Mouse (Mus musculus) forebrain, embryonic 10.5 days (tissue): ENCODE results near the gene Tctex1d4. TPM values are rescaled to one million over a fixed set of nuclear protein-coding genes. Genes with fewer than 3 reads are reported as not detected.
A peak's percentile ranks its signal among the peaks of the same experiment; 100 is the strongest.

Experiments used
- DNase-seq: peaks from one replicate; pipeline ENCODE4 v3.0.0-alpha.2; 2017; ENCODE audit warnings: low spot score; ENCODE audit errors: extremely low spot score
- H3K27ac ChIP-seq: fragments of 300-500 bp; sonication (generic); 2 replicates; pipeline ENCODE4 v1.5.1; 2016; ENCODE audit warnings: mild to moderate bottlenecking
- H3K27me3 ChIP-seq: fragments of 300-500 bp; sonication (generic); 2 replicates; pipeline ENCODE4 v1.6.1; 2016; ENCODE audit warnings: mild to moderate bottlenecking; ENCODE audit not compliant: poor library complexity, severe bottlenecking
- H3K36me3 ChIP-seq: fragments of 300-500 bp; sonication (generic); replicated peaks from 2 replicates; pipeline ENCODE4 v1.6.1; 2016; ENCODE audit warnings: mild to moderate bottlenecking, moderate library complexity
- H3K4me1 ChIP-seq: fragments of 300-500 bp; sonication (generic); 2 replicates; pipeline ENCODE4 v1.6.1; 2016
- H3K4me3 ChIP-seq: fragments of 300-500 bp; sonication (generic); 2 replicates; pipeline ENCODE4 v1.5.1; 2016; ENCODE audit warnings: mild to moderate bottlenecking, moderate library complexity
- H3K9me3 ChIP-seq: fragments of 300-500 bp; sonication (generic); 2 replicates; pipeline ENCODE4 v1.6.1; 2016; ENCODE audit warnings: mild to moderate bottlenecking, moderate library complexity
- WGBS: fragments of 180-500 bp; shearing (Covaris S2); methylation state at CpG from one replicate; pipeline ENCODE4 v1.1.7; 2016; 5-methylcytosine and 5-hydroxymethylcytosine counted together
- polyA plus RNA-seq: library from polyadenylated mRNA; unstranded; fragments of >200 nt; fragmentation: Nextera tagmentation; extraction: Ambion mirVana; gene quantifications from 2 replicates; pipeline ENCODE4 v1.2.1, GENCODE M21; 2016

The Tctex1d4 gene
- polyA plus RNA-seq, 1 experiment from 2014 or later: not detected

DNA sequence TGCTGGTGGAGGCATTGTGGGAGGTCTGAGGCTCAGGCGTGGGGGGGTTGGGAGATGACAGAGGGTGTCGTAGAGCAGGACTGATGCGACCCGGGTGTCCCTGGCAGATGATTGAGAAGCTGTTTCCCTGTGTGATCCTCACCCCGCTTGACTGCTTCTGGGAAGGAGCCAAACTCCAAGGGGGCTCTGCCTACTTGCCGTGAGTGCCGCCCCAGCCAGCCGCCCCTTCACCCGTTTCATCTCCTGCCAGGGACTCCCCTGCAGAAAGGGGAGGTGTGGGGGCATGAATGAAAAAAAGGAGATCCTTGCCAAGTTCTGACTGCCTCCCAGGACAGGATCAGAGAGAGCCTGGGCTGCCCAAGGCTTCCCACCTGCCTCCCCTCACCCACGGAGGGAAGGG, 21.5 kb upstream of the Tctex1d4 start:
- Histone ChIP-seq H3K27ac (no peak overlapping the region), H3K36me3 (peaks cover 56% of the 10 kb centered on the region), H3K4me3 (no peak overlapping the region), H3K9me3 (no peaks in the 10 kb centered on the region), H3K4me1 (peaks cover 19% of the 10 kb centered on the region), H3K27me3 (peaks cover 4% of the 10 kb centered on the region; the same call in 1 of the 2 replicates)
- DNase-seq: no peak
- 85% methylated on average over 10 of the region's 10 CpGs for WGBS

DNA sequence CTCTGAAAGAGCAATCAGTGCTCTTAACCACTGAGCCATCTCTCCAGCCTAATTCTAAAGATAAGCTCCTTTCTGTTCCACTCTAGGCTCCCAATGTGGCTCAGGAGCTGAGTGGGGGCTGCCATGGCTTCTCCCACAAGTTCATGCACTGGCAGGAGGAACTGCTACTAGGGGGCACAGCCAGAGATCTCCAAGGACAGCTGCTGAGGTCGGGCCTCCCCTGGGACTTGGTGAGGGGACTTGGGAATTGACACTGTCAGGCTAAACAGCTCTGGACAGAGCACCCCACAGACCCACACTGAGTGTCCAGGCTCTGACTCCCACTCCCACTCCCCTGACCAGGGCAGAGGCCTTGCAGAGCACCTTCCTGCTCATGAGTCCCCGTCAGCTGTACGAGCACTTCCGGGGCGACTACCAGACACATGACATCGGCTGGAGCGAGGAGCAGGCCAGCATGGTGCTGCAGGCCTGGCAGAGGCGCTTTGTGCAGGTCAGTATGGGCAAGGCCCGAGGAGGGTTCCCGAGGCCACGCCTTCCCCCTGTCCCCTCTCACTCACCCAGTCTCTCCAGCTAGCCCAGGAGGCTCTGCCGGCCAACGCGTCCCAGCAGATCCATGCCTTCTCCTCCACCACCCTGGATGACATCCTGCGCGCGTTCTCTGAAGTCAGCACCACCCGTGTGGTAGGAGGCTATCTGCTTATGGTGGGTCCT, 18.6 kb upstream of the Tctex1d4 start:
- 90% methylated on average over 18 of the region's 18 CpGs for WGBS

DNA sequence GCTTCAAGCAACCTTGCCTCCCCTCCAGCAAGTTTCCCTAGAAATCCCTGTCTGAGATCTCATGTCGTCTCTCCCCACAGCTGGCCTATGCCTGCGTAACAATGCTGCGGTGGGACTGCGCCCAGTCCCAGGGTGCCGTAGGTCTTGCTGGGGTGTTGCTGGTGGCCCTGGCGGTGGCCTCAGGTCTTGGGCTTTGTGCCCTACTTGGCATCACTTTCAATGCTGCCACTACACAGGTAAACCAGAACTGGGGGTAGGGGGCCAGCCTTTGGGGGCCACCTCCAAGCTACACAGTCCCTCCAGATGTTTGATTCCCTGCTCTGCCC, 18.1 kb upstream of the Tctex1d4 start:
- WGBS: 95% methylated on average over 6 of the region's 6 CpGs
- no peak overlapping the region for H3K4me3 ChIP-seq
- H3K9me3 ChIP-seq: no peaks in the 10 kb centered on the region
- H3K36me3 ChIP-seq: peaks cover 80% of the 10 kb centered on the region
- H3K4me1 ChIP-seq: peaks cover 10% of the 10 kb centered on the region; the same call in 1 of the 2 replicates
- no peak for DNase-seq
- H3K27ac ChIP-seq: no peak overlapping the region
- H3K27me3 ChIP-seq: peaks cover 4% of the 10 kb centered on the region; the same call in 1 of the 2 replicates

More for the DNA sequence above, 18.6 kb upstream of the Tctex1d4 start:
- Histone ChIP-seq H3K4me3 (no peak overlapping the region), H3K36me3 (peaks cover 76% of the 10 kb centered on the region), H3K27me3 (peaks cover 4% of the 10 kb centered on the region; the same call in 1 of the 2 replicates), H3K9me3 (no peaks in the 10 kb centered on the region), H3K27ac (no peak overlapping the region), H3K4me1 (peaks cover 10% of the 10 kb centered on the region; the same call in 1 of the 2 replicates)
- DNase-seq: no peak

DNA sequence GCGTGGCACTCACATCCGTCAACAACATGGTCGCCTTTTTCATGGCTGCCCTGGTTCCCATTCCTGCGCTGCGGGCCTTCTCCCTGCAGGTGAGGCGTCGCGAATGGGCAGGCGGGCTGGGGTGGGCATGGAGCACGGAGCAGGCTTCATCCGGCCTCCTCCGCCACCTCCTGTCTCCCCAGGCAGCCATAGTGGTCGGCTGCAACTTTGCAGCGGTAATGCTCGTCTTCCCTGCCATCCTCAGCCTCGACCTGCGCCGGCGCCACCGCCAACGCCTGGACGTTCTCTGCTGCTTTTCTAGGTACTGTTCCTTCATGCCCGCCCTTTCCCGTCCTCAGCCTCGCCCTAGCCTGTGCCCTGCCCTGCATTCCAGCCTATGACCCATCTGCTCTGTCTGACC, 17.3 kb upstream of the Tctex1d4 start:
- no peak overlapping the region for H3K4me3 ChIP-seq

DNA sequence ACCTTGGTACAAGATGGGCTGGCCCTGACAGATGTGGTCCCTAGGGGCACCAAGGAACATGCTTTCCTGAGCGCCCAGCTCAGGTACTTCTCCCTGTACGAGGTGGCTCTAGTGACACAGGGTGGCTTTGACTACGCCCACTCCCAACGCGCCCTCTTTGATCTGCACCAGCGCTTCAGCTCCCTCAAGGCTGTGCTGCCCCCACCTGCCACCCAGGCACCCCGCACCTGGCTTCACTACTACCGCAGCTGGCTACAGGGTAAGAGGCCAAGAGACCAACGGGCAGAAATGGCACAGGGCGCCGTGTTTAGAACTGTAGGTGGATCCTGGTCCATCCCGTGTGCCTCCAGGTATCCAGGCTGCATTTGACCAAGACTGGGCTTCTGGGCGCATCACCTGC, 16.3 kb upstream of the Tctex1d4 start:
- no peaks in the 10 kb centered on the region for H3K9me3 ChIP-seq
- peaks cover 81% of the 10 kb centered on the region for H3K36me3 ChIP-seq
- WGBS: 91% methylated on average over 13 of the region's 13 CpGs
- no peak overlapping the region for H3K4me3 ChIP-seq
- peaks cover 6% of the 10 kb centered on the region; the same call in 1 of the 2 replicates for H3K4me1 ChIP-seq
- H3K27me3 ChIP-seq: no peaks in the 10 kb centered on the region
- no peak overlapping the region for H3K27ac ChIP-seq
- no peak for DNase-seq

More for the DNA sequence above, 17.3 kb upstream of the Tctex1d4 start:
- DNase-seq: no peak
- no peaks in the 10 kb centered on the region; the same call in 1 of the 2 replicates for H3K27me3 ChIP-seq
- WGBS: 95% methylated on average over 25 of the region's 25 CpGs
- H3K9me3 ChIP-seq: no peaks in the 10 kb centered on the region
- H3K4me1 ChIP-seq: peaks cover 10% of the 10 kb centered on the region; the same call in 1 of the 2 replicates
- peaks cover 82% of the 10 kb centered on the region for H3K36me3 ChIP-seq
- no peak overlapping the region for H3K27ac ChIP-seq

DNA sequence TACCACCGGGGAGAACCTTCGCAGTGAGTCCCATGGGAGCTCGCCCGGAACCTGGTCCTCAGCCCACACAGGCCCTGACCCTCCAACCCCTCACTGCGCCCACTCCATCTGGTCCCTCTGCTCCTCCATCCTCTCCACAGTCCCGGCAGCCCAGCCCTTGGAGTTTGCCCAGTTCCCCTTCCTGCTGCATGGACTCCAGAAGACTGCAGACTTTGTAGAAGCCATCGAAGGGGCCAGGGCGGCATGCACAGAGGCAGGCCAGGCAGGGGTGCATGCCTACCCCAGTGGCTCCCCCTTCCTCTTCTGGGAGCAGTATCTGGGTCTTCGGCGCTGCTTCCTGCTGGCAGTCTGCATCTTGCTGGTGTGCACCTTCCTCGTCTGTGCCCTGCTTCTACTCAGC, 15.6 kb upstream of the Tctex1d4 start:
- Histone ChIP-seq H3K4me1 (no peaks in the 10 kb centered on the region), H3K36me3 (peaks cover 78% of the 10 kb centered on the region), H3K9me3 (no peaks in the 10 kb centered on the region), H3K27ac (no peak overlapping the region), H3K27me3 (no peaks in the 10 kb centered on the region), H3K4me3 (no peak overlapping the region)
- DNase-seq: no peak
- 96% methylated on average over 11 of the region's 11 CpGs for WGBS

DNA sequence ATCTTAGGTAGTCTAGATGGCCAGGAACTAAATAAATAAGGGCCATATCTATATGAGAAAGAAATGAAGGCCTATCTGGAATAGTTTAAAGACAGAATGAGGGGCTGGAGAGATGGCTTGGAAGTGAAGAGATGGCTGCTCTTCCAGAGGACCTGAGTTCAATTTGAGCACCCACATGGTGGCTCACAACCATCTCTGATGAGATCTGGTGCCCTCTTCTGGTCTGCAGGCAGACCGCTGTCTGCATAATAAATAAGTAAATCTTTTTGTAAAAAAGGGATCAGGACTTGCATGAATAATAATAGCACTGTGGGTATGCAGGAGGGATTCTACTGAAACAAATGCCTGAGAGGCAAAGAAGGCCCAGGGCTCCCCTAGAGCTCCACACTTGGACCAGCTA, 13.4 kb upstream of the Tctex1d4 start:
- H3K4me3 ChIP-seq: no peak overlapping the region

DNA sequence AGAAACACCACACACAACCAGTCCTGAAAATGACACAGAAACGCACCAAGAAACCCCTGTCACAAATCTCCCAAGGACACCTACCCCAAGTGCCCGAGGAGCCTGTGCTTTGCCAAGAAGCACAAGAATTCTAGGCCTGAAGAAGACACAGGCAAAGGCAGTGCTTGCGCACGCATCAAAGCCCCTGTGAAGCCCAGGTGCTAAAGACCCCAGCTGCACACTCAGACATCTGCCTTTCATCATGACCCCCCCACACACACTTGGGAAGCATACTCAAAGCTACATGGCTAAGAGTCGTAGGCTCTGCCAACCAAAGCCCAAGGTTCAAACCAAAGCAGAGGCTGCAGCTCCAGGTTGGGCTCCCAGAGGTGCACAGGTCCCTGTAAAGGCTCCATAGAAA, 11.0 kb upstream of the Tctex1d4 start:
- WGBS: 92% methylated on average over 5 of the region's 5 CpGs
- Histone ChIP-seq H3K27me3 (no peaks in the 10 kb centered on the region), H3K4me1 (peaks cover 6% of the 10 kb centered on the region), H3K4me3 (no peak overlapping the region), H3K9me3 (no peaks in the 10 kb centered on the region), H3K36me3 (peaks cover 45% of the 10 kb centered on the region), H3K27ac (no peak overlapping the region)
- no peak for DNase-seq

More for the DNA sequence above, 13.4 kb upstream of the Tctex1d4 start:
- WGBS: 82% methylated on average over 1 of the region's 1 CpGs
- Histone ChIP-seq H3K27me3 (no peaks in the 10 kb centered on the region), H3K36me3 (peaks cover 69% of the 10 kb centered on the region), H3K27ac (0 out of 2 replicates have a peak overlapping the region, but pooled peaks have one; percentile 40), H3K4me1 (no peaks in the 10 kb centered on the region), H3K9me3 (no peaks in the 10 kb centered on the region)
- DNase-seq: no peak

DNA sequence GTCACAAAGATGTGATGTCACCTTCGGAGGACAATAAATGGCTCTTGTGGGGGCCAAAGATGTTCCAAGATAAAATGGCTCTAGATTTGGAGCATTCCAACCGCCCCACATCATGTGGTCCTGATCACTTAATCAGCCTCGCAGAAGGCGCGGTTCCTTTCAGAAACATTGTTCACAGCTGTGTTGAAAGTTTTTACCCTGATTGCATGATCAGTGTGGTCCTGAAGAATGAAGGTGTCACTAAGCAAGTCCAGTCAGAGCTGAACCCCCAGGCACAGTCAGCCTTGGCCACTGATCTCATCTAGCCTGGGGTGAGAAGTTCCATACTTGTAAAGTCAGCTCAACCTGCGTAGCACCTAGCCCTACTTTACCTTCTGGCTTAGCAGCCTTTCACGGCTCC, 8.7 kb upstream of the Tctex1d4 start:
- Histone ChIP-seq H3K4me1 (peaks cover 21% of the 10 kb centered on the region), H3K36me3 (peaks cover 25% of the 10 kb centered on the region), H3K4me3 (no peak overlapping the region), H3K27me3 (no peaks in the 10 kb centered on the region), H3K27ac (no peak overlapping the region), H3K9me3 (no peaks in the 10 kb centered on the region)
- DNase-seq: no peak
- WGBS: 97% methylated on average over 7 of the region's 7 CpGs

DNA sequence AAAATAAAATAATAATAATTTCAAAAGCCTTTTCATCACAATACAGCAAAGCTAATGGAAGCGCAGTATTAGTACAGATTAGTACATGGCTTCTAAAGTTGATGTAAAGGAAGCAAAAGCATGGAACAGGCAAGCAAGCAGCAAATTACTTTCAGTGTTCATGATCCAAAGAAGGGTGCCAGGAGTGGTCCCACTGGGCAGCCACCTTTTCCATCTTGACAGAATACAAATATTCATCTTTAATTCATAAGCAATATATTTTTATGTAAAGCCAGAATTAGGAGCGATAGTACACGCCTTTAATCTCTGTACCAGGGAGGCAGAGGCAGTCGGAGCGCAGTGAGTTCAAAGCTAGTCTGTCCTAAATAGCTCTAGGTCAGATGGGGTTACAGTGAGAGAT, 7.0 kb upstream of the Tctex1d4 start:
- no peak for DNase-seq
- H3K4me1 ChIP-seq: peaks cover 27% of the 10 kb centered on the region

DNA sequence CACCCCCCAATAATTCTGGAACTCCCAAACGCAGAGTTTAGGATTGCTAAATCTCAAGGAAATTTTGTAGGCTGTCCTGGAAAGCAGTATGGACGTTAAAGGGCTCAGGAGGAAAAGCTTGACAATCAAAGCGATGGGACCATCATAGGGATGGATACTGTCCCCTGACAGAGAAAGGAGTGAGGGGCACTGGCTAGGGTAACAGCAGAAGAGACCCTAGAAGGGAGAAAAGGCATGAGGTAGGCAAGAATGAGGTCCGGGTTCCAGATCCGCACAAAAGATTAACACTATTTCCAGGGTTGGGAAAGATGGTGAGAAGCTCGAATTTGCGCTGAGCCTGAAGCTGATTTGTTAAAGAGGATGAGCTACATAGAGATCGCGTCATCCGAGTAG, 6.5 kb upstream of the Tctex1d4 start:
- Histone ChIP-seq H3K36me3 (peaks cover 5% of the 10 kb centered on the region), H3K27me3 (no peaks in the 10 kb centered on the region), H3K27ac (peak overlapping the region; percentile 90), H3K4me1 (peaks cover 31% of the 10 kb centered on the region), H3K4me3 (peak overlapping the region; percentile 70), H3K9me3 (no peaks in the 10 kb centered on the region)
- 7% methylated on average over 10 of the region's 10 CpGs for WGBS
- DNase-seq: no peak

More for the DNA sequence above, 7.0 kb upstream of the Tctex1d4 start:
- Histone ChIP-seq H3K36me3 (peaks cover 9% of the 10 kb centered on the region), H3K4me3 (peak overlapping the region; percentile 70), H3K27ac (peak overlapping the region; percentile 90), H3K27me3 (no peaks in the 10 kb centered on the region), H3K9me3 (no peaks in the 10 kb centered on the region)
- 79% methylated on average over 5 of the region's 5 CpGs for WGBS

DNA sequence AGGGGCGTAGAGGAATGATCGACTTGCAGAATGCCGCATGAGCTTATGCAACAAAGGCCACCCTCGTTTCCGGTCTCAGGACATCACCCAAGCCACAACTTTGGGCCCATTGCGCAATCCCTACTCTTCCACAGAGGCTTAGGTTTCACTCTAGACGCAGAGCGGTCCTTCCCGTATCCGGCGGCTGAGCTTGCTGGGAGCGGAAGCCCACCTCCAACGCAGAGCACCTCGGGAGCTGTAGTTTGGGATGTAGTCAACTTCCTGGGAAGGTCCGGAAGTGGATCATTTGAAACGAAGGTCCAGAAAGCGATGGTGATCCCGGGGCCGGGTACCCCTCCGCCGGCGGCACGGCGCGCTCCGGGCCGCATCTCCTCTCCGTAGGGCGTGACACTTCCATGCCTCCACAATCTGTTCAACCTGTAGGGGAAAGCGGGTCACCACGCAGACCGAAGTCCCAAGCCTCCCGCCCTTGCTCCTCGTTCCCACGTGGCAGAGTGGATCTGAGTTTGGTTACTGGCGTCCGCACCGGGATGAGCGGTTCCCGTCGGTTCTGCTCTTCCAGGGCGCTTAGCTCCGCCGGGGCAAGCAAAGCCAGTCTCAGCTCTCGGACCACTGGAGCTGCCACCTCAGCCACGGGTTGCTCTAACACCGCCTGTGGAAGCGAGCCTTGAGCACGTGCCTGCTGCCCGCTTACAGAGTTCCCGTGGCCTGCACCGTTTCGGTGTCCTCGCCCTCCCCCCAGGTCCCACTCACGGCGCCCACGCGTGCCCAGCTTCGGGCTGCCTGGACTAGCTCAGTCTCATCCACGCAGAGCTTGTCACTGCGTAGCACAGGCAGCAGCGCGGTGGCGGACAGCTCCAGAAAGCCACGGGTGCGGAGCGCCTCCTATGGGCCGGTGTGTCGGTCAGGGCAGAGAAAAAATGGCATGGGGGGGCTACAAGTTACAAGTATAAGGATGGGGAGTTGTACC, 5.9 kb upstream of the Tctex1d4 start:
- H3K27me3 ChIP-seq: no peaks in the 10 kb centered on the region
- peak overlapping the region; percentile 90 for H3K27ac ChIP-seq
- no peaks in the 10 kb centered on the region for H3K36me3 ChIP-seq
- WGBS: under 1% methylated on average over 69 of the region's 69 CpGs
- peak; percentile 93 for DNase-seq
- H3K4me3 ChIP-seq: peak overlapping the region; percentile 70
- no peaks in the 10 kb centered on the region for H3K9me3 ChIP-seq
- H3K4me1 ChIP-seq: peaks cover 38% of the 10 kb centered on the region
